Mouse (Mus musculus) lung, postnatal 14 days (tissue): ENCODE measurements around the gene Gpd2.

Source experiments
- DNase-seq: peaks from one replicate; pipeline ENCODE4 v3.0.0; 2021

The Gpd2 gene

DNA sequence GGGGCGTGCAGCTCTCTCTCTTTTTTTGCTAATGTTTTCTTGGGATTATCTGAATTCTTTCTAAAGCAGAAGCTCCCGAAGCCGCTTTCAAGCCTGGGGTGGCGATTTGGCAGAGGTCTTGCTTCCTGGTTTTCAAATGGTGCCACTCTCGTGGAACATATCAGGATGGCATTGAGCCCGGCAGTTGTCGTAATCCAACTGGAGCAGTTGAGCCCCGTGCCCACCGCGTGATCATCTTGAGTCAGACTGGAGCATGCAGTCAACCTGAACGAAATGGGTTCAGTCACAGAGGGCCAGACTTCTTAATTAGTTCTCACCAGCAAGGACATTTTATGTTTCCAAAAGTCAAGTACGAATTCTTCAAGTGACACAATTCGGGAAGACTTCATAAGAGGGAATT is 158.6 kb downstream of the Gpd2 start:
- DNase-seq, result no peak

DNA sequence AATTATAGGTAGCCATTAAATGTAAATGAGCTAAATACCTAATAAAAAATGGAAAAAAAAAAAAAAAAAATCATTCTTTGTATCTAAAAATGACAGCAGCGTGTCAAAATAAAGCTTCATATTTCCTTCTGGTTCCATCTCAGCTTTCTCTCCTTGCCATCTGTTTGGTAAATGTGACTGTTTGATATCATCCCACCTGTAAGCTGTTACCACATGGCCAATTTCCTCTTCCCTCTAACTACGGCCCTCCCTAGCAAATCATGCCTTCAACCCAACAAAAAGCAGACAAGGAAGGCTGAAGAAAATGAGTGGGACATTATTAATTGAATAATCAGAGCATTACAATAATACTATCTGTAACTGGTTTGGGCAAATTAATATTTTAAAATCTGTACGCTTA is 160.3 kb downstream of the Gpd2 start:
- DNase-seq, result no peak

DNA sequence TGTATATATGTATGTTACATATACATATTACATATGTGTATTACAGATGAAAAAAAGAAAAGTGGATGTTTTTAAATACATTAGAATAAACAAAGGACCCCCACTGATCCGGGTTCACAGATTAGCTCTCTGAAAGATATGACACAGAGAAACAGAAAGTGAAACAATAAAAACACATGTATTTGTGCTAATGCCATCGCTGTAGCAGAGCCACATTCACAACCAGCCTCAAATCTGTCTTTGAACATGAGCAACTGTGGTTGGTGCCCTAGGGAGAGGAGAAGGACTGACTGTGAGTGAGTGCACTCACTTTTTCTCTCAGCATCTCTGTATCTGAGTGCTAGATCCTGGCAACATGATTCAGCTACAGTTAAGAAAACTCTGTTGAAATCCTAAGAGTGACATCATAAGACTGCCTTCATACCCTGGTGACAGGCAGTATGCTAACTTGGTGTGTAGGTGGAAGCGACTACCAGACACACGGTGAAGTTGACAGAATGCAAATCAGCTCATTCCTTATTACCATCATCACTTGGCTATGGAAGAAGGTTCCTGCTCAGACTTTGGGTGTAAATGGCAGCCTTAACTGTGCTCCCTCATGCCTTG is 170.1 kb downstream of the Gpd2 start:
- no peak for DNase-seq

GRCm38 (mm10) chr2:57408413-57408812 is 171.0 kb downstream of the Gpd2 start:
- no peak for DNase-seq

DNA sequence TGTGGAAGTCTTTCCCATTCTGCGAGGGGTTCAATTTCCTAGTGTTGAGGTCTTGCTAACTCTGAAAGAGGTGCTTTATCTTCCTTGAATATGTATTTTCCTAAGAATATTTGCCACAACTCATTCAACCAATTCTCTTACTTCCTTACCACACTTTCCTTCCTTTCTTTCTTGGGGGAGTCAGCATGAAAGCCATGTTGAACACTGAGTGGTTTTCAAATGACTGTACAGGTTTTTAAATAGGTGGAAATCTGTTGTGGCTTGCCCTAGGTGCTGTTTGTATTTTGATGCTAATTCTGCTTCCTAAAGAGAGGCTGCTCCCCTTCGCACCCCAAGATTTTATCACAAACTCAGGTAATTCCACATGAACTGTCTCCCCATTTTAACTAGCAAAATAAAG is 174.1 kb downstream of the Gpd2 start:
- DNase-seq, result no peak

DNA sequence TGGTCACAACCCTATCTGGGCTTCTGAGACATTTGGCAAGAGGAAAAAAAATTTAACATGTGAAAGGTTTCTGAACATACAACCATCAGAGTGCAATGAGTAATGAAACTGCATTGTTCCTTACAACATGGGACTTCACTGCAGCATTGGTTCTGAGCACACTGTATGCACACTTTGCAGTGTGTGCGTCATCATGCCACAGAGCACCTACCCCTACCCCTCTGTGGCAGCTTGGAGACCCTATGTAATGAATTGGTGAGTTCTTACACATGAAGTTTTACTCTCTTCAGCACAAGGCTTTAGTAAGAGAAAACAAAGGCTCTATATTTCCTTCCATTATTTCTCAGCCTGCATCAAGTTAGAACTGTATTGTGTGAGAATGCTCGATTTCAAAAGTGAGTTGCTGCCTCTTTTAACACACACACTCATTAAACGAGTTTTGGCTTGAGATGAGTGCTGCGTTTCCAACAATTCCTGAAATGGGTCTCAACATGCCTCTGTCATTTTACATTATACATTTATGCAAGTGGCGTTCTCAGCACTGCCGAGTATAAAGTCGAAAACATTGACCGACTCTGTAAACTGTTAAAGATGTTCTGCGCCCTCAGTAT is 177.2 kb downstream of the Gpd2 start:
- no peak for DNase-seq

DNA sequence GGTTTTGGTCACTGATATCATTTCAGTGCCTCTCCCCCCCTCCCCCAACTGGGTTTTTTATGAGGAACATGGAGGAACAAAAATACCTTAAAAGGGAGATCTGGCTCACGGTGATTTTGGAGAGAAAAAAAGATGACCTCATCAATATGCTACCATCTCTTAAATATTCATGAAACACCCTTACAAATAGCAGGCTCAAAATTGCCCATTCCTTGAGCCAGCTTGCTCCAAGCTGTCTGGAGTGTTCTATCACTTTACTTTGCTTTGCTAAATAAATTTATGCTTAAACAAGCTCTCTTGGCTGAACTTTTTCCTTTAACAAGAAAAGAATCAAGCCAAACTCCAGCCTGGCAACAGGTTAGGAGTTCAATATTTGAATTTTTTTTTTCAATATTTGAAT is 179.3 kb downstream of the Gpd2 start:
- DNase-seq, result no peak
